Mouse (Mus musculus) myocyte (in vitro differentiated cells): ENCODE data around the gene Hist1h2ai. TPM values are rescaled to one million over a fixed set of nuclear protein-coding genes. Genes with fewer than 3 reads are reported as not detected.
"Not testable (repeated sequence)": the region's sequence is repeated elsewhere in the genome, so short reads cannot be mapped to it uniquely, and the experiment has no call there.

Experiments used
- H3K27me3 ChIP-seq: one replicate; pipeline ENCODE4 v1.6.1; 2011; ENCODE audit not compliant: control insufficient read depth, insufficient read depth, insufficient read length
- H3K36me3 ChIP-seq: one replicate; pipeline ENCODE4 v1.6.1; 2011; ENCODE audit not compliant: control insufficient read depth, insufficient read depth
- H3K4me2 ChIP-seq: one replicate; pipeline ENCODE4 v1.6.1; 2011; ENCODE audit warnings: low read depth, control low read depth
- H3K4me3 ChIP-seq: one replicate; pipeline ENCODE4 v1.5.1; 2011; ENCODE audit warnings: mild to moderate bottlenecking, control low read depth, moderate library complexity
- H3K79me2 ChIP-seq: one replicate; pipeline ENCODE4 v1.6.1; 2011; ENCODE audit not compliant: control insufficient read depth, insufficient read depth
- H3ac ChIP-seq: one replicate; pipeline ENCODE4 v1.6.1; 2011; ENCODE audit not compliant: control insufficient read depth, insufficient read length
- CEBPB ChIP-seq: IDR thresholded peaks from 2 replicates; pipeline ENCODE4 v1.6.1; 2011; ENCODE audit warnings: mild to moderate bottlenecking, moderate library complexity; ENCODE audit not compliant: poor library complexity, insufficient read depth, severe bottlenecking
- E2F4 ChIP-seq: IDR thresholded peaks from one replicate; pipeline ENCODE4 v1.6.1; 2011; ENCODE audit warnings: mild to moderate bottlenecking, control low read depth, moderate library complexity; ENCODE audit not compliant: insufficient read depth
- MAX ChIP-seq: IDR thresholded peaks from one replicate; pipeline ENCODE4 v1.6.1; 2011; ENCODE audit warnings: low read depth, mild to moderate bottlenecking, control low read depth
- MYOD1 ChIP-seq, 3 experiments: IDR thresholded peaks; one replicate each; pipeline ENCODE4 v1.6.1; 2011; ENCODE audit warnings: control low read depth in 2 of 3, low read depth in 2 of 3, mild to moderate bottlenecking in 2 of 3, moderate library complexity in 1 of 3; ENCODE audit not compliant: insufficient read length in 2 of 3, control insufficient read depth in 1 of 3
- MYOG ChIP-seq, 3 experiments: IDR thresholded peaks; one replicate each; pipeline ENCODE4 v1.6.1; 2011; ENCODE audit warnings: control low read depth in 2 of 3, low read depth in 2 of 3, mild to moderate bottlenecking in 2 of 3; ENCODE audit not compliant: insufficient read length in 2 of 3, control insufficient read depth in 1 of 3, insufficient read depth in 1 of 3
- POLR2A ChIP-seq: IDR thresholded peaks from one replicate; pipeline ENCODE4 v1.6.1; 2011; ENCODE audit warnings: low read depth, mild to moderate bottlenecking, control low read depth, moderate library complexity; ENCODE audit not compliant: insufficient read length
- POLR2AphosphoS2 ChIP-seq: IDR thresholded peaks from one replicate; pipeline ENCODE4 v1.6.1; 2011; ENCODE audit warnings: low read depth, control low read depth; ENCODE audit not compliant: insufficient read length
- REST ChIP-seq: IDR thresholded peaks from one replicate; pipeline ENCODE4 v1.6.1; 2011; ENCODE audit warnings: mild to moderate bottlenecking, control low read depth, moderate library complexity; ENCODE audit not compliant: insufficient read depth, insufficient read length
- SRF ChIP-seq: IDR thresholded peaks from one replicate; pipeline ENCODE4 v1.6.1; 2011; ENCODE audit warnings: low read depth; ENCODE audit not compliant: control insufficient read depth, insufficient read length
- TCF12 ChIP-seq: IDR thresholded peaks from one replicate; pipeline ENCODE4 v1.6.1; 2011; ENCODE audit warnings: mild to moderate bottlenecking, control low read depth; ENCODE audit not compliant: poor library complexity, insufficient read depth, severe bottlenecking
- TCF3 ChIP-seq: IDR thresholded peaks from one replicate; pipeline ENCODE4 v1.6.1; 2011; ENCODE audit warnings: low read depth, control low read depth; ENCODE audit not compliant: insufficient read length
- USF1 ChIP-seq: IDR thresholded peaks from one replicate; pipeline ENCODE4 v1.6.1; 2011; ENCODE audit warnings: low read depth, mild to moderate bottlenecking, control low read depth, moderate library complexity
- polyA plus RNA-seq: library from polyadenylated mRNA; unstranded; fragments of >200 nt; fragmentation: generic; extraction: Trizol; gene quantifications from one replicate; pipeline ENCODE4 v1.2.1, GENCODE M21; 2012; ENCODE audit warnings: missing spikeins

Gene Hist1h2ai
- polyA plus RNA-seq, 1 experiment: 6.4 TPM

DNA sequence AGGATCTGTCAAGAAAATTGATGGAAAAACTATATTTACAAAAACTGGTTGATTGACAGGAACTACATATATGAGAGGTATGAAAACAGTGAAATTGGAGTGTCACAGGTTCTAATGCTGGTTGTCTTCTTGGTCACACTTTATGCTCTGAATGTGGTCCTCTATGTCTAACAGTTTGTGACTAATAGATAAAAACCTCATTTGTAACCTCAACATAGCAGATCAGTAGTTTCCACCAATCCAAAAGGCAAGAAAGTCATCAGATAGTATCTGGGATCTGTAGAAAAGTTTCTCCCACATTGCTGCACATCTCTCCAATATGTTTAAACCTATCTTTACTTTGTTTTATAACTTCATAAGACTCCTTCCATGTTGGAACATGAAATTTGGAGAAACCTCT lies 35.2 kb downstream of the Hist1h2ai start:
- H3K4me3 ChIP-seq: peak overlapping the region; percentile 43
- TF ChIP-seq CEBPB (no peak), SRF (no peak), POLR2A (no peak), E2F4 (no peak), REST (no peak), MAX (no peak), USF1 (no peak), POLR2AphosphoS2 (no peak), TCF12 (no peak), MYOG (IDR thresholded peaks at IDR 0.05; ENCODE audit: control insufficient read depth in 1 of 3, insufficient read depth in 1 of 3, insufficient read length in 2 of 3, low read depth in 2 of 3) (no peak), TCF3 (no peak), MYOD1 (IDR thresholded peaks at IDR 0.05; ENCODE audit: control insufficient read depth in 1 of 3, insufficient read length in 2 of 3, low read depth in 2 of 3) (no peak)

DNA sequence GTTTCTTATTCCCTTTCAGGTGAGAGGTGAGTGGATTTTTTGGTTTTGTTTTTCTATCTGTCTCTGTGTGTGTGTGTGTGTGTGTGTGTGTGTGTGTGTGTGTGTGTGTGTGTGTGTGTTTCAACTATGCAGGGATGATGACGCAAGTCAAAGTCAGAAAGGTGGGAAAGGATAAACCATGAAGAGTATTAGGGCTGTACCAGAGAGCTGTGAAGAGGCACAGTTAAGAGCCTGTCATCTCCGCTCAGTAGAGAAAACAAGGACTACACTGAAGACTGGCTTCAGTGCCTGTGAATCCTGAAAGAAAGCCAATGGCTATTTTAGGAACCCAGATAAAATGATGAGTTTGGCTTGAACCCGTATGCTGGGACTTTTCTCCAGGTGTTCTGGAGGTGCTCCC lies 35.6 kb downstream of the Hist1h2ai start:
- Histone ChIP-seq H3K36me3 (no peaks in the 10 kb centered on the region), H3K4me3 (no peak overlapping the region), H3K27me3 (no peaks in the 10 kb centered on the region), H3K4me2 (peak overlapping the region; percentile 74), H3ac (no peak overlapping the region), H3K79me2 (peaks cover 18% of the 10 kb centered on the region)
- TF ChIP-seq CEBPB (0 out of 2 replicates have a peak, but pooled peaks have one; percentile 38), POLR2AphosphoS2 (no peak)

More for the DNA sequence above, 35.2 kb downstream of the Hist1h2ai start:
- Histone ChIP-seq H3K36me3 (no peaks in the 10 kb centered on the region), H3K79me2 (peaks cover 22% of the 10 kb centered on the region), H3K4me2 (peak overlapping the region; percentile 74), H3ac (no peak overlapping the region), H3K27me3 (no peaks in the 10 kb centered on the region)

DNA sequence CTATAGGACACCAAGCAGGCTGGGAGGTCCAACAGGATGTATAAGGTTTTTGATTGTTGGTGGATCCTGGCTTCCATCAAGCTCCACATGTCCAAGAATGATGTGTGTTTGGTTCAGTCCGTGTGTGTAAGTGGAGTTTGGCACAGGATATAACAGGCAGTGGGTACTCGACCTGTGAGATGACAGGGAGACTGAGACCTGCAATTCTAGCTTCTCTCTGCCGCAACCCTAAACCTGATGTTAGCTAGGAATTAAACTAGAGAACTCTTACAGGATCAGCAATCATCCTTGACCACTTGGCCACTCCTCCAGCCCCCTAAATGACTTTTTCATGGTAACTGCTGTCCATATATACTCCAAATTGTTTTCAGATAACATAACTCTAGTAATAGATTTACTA lies 36.1 kb downstream of the Hist1h2ai start:
- TF ChIP-seq E2F4: no peak
- no peak for TF ChIP-seq TCF3
- TF ChIP-seq USF1: no peak
- no peak for TF ChIP-seq REST
- no peak for TF ChIP-seq POLR2A
- no peak for TF ChIP-seq TCF12
- no peak for TF ChIP-seq MYOG (IDR thresholded peaks at IDR 0.05; ENCODE audit: control insufficient read depth in 1 of 3, insufficient read depth in 1 of 3, insufficient read length in 2 of 3, low read depth in 2 of 3)
- no peak for TF ChIP-seq SRF
- no peaks in the 10 kb centered on the region for H3K27me3 ChIP-seq
- peak overlapping the region; percentile 74 for H3K4me2 ChIP-seq
- peak overlapping the region; percentile 24 for H3K4me3 ChIP-seq
- H3ac ChIP-seq: no peak overlapping the region
- H3K79me2 ChIP-seq: peaks cover 18% of the 10 kb centered on the region
- no peaks in the 10 kb centered on the region for H3K36me3 ChIP-seq

DNA sequence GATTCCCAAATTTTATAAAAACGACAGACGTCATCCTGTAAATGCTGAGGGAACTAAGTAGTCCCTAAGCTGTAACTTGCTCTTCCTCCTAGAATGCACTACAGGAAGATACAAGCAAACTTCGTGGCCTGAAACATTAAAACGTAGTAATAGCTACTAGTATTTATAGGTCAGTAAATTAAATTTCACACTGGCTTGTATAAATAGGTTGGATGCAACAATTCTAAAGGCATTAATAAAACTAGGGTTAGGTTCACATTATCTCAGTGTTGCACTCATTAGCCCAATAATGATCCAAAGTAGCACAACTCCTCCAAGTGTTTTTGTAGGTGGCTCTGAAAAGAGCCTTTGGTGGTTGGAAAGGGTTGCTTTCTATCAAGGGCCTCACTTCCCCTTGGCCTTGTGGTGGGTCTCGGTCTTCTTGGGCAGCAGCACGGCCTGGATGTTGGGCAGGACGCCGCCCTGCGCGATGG lies 36.9 kb downstream of the Hist1h2ai start:
- peaks cover 16% of the 10 kb centered on the region for H3K79me2 ChIP-seq
- TF ChIP-seq TCF12 (no peak), CEBPB (no peak), E2F4 (no peak), TCF3 (no peak), MYOG (IDR thresholded peaks at IDR 0.05; ENCODE audit: control insufficient read depth in 1 of 3, insufficient read depth in 1 of 3, insufficient read length in 2 of 3, low read depth in 2 of 3) (no peak), REST (no peak), SRF (no peak), POLR2A (no peak), POLR2AphosphoS2 (no peak), MYOD1 (IDR thresholded peaks at IDR 0.05; ENCODE audit: control insufficient read depth in 1 of 3, insufficient read length in 2 of 3, low read depth in 2 of 3) (no peak), USF1 (no peak), MAX (no peak)

DNA sequence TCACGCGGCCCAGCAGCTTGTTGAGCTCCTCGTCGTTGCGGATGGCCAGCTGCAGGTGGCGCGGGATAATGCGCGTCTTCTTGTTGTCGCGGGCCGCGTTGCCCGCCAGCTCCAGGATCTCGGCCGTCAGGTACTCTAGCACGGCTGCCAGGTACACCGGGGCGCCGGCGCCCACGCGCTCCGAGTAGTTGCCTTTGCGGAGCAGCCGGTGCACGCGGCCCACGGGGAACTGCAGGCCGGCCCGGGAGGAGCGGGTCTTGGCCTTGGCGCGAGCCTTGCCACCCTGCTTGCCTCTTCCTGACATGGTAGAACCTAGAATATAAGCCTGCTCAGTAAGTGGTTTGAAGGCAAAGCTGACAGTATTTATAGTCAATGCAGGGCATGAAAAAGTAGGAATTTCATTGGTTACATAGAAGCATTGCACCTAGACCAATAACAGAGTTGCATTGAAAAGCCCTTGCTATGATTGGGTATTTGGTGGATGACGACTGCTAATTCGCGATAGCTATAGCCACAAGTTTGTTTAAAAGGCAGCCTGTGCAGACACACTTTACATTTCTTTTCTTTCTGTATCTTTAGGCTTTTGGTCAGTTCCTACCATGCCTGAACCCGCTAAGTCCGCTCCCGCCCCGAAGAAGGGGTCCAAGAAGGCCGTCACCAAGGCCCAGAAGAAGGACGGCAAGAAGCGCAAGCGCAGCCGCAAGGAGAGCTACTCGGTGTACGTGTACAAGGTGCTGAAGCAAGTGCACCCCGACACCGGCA lies 37.5 kb downstream of the Hist1h2ai start, which contains the start of the genes Hist1h2ak and Hist1h2bn:
Gene Hist1h2ak (minus strand): TSS at position 304 of the 762 bp plus-strand sequence.
Gene Hist1h2bn (plus strand): TSS at position 600 of the 762 bp plus-strand sequence.
- H3ac ChIP-seq, H3K27me3 ChIP-seq, H3K36me3 ChIP-seq: not testable (repeated sequence)
- peak; percentile 91 for TF ChIP-seq POLR2A
- TF ChIP-seq POLR2AphosphoS2: peak; percentile 96
- H3K4me3 ChIP-seq: peak within 1 kb of the TSS; percentile 24
- H3K79me2 ChIP-seq: peaks cover 10% of the 10 kb centered on the region
- H3K4me2 ChIP-seq: peak within 1 kb of the TSS; percentile 74

More for the DNA sequence above, 36.9 kb downstream of the Hist1h2ai start:
- H3K4me2 ChIP-seq: peak overlapping the region; percentile 74
- H3K36me3 ChIP-seq: no peaks in the 10 kb centered on the region
- H3K4me3 ChIP-seq: peak overlapping the region; percentile 24
- no peak overlapping the region for H3ac ChIP-seq
- no peaks in the 10 kb centered on the region for H3K27me3 ChIP-seq
